Mouse (Mus musculus): Measurements from ENCODE around the gene Dazap1.
A peak's percentile ranks its signal among the peaks of the same experiment; 100 is the strongest.

- TF ChIP-seq EP300 (IDR thresholded peaks at IDR 0.05; ENCODE audit: low read depth): no peak
- peak; percentile 94 for TF ChIP-seq CTCF (IDR thresholded peaks at IDR 0.05; ENCODE audit: low read depth)
Observed at GRCm38 (mm10) chr10:80245600-80245999, 15.7 kb upstream of the Dazap1 start.
